Mouse (Mus musculus): ENCODE data around the gene Gm10392. TPM values are rescaled to one million over a fixed set of nuclear protein-coding genes. Genes with fewer than 3 reads are reported as not detected.

The Gm10392 gene
- total RNA-seq, 2 experiments from 2014 or later: not detected

DNA sequence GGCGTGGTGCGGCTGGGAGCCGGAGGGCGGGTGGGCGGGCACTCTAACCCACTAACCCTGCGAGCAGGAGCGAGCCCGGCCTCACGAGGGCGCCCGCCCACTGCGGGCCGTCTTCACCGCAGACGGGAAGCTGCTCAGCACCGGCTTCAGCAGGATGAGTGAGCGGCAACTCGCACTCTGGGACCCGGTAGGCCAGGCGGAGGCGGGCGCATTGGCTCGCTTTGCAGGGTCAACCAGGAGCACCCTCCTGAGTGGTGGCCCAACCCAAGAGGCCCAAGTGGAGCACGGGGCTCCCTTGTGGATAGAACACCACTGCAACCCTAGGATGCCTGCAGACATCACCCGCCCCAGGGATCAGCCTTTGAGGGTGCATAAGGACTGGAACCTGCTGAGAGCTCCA is 51.8 kb downstream of the Gm10392 start:
- intact Hi-C loops (cut with DNase I): loop anchor here (5.0 kb wide), 1 partner anchor 370 kb away; no protein-coding TSS in a partner anchor
- DNase-seq: peak; percentile 66 to 70

Other genes starting within 250 kb of the Gm10392 start
- 100 to 1,000 TPM; 140 to 181 TPM for gene Coro6, start 56.8 kb downstream of the Gm10392 start, total RNA-seq (2021)
- 1 to 10 TPM; 7.3 to 8.3 TPM for gene Ankrd13b, start 29.5 kb downstream of the Gm10392 start, total RNA-seq (2021)
- 10 to 100 TPM; 23.9 to 25.5 TPM for gene Git1, start 25.6 kb downstream of the Gm10392 start, total RNA-seq (2021)
- gene Abhd15, start 4.1 kb downstream of the Gm10392 start, total RNA-seq (2021): under 1 TPM; 0.28 to 0.52 TPM
- 1 to 10 TPM; 2.9 to 3.6 TPM for gene Trp53i13, start 3.2 kb downstream of the Gm10392 start, total RNA-seq (2021)
- 10 to 100 TPM; 33.7 to 36.4 TPM for gene Taok1, start 88.6 kb upstream of the Gm10392 start, total RNA-seq (2021)
- 10 to 100 TPM; 31.2 to 35.4 TPM for gene Nufip2, start 167.0 kb upstream of the Gm10392 start, total RNA-seq (2021)
- gene Cryba1, start 206.1 kb upstream of the Gm10392 start, total RNA-seq (2021): not detected
- gene Myo18a, start 244.0 kb upstream of the Gm10392 start, total RNA-seq (2021): 100 to 1,000 TPM; 331 to 334 TPM

Measured in gastrocnemius, postnatal 36 days (tissue).